In genomic region chr4:129209504-129209903, GRCm38 (mm10) we compare ENCODE assay signal across 9 mouse cellular contexts. TPM values are rescaled to one million over a fixed set of nuclear protein-coding genes. Genes with fewer than 3 reads are reported as not detected.
DNase-seq lines count a peak whose midpoint lies in the region; ATAC-seq and TF ChIP-seq lines count a peak whose summit lies in the region.
"Had no signal": no experiment of that assay in that cellular context is flagged by ENCODE, and none has a peak within 500 bp of the region (broad histone marks: within the 10 kb centered on the region; RNA-seq: fewer than 3 reads in every experiment).

No protein-coding gene starts in this region.

- no peak overlapping the region for H3K4me2 ChIP-seq in lung, embryonic 14.5 days
- H3K4me2 ChIP-seq: midbrain, embryonic 12.5 days had no signal

- peaks cover 86% of the 10 kb centered on the region for H3K36me3 ChIP-seq in lung, embryonic 14.5 days (ENCODE audit: insufficient read depth)
- H3K36me3 ChIP-seq in small intestine, adult 2 months (ENCODE audit: control insufficient read depth, insufficient read depth, low read length): peaks cover 53% of the 10 kb centered on the region

- H3K4me3 ChIP-seq in lung, embryonic 14.5 days (ENCODE audit: low read depth, low read length): no peak overlapping the region
- no peak overlapping the region for H3K4me3 ChIP-seq in small intestine, adult 2 months (ENCODE audit: low read depth, low read length)
- H3K4me3 ChIP-seq: midbrain, embryonic 12.5 days had no signal

- no peaks in the 10 kb centered on the region for H3K27me3 ChIP-seq in lung, embryonic 14.5 days (ENCODE audit: insufficient read depth, low read length)
- H3K27me3 ChIP-seq in small intestine, adult 2 months (ENCODE audit: control insufficient read depth, insufficient read depth, low read length): no peaks in the 10 kb centered on the region
- H3K27me3 ChIP-seq: midbrain, embryonic 12.5 days had no signal

- no peaks in the 10 kb centered on the region for H3K4me1 ChIP-seq in lung, embryonic 14.5 days (ENCODE audit: insufficient read depth)
- H3K4me1 ChIP-seq in small intestine, adult 2 months (ENCODE audit: control insufficient read depth, insufficient read depth, insufficient read length, low read length): no peaks in the 10 kb centered on the region
- H3K4me1 ChIP-seq: midbrain, embryonic 12.5 days had no signal

- no peak overlapping the region for H3K9ac ChIP-seq in lung, embryonic 14.5 days
- H3K9ac ChIP-seq: midbrain, embryonic 12.5 days had no signal

- WGBS in lung, embryonic 14.5 days: 55% methylated on average over 7 of the region's 7 CpGs
- 41% methylated on average over 7 of the region's 7 CpGs for WGBS in small intestine, adult 2 months

- peak; percentile 72 for TF ChIP-seq CTCF in lung, embryonic 14.5 days (IDR thresholded peaks at IDR 0.05; ENCODE audit: low read depth)
- TF ChIP-seq CTCF in small intestine, adult 2 months (IDR thresholded peaks at IDR 0.05; ENCODE audit: extremely low read depth, insufficient read length, insufficient replicate concordance, low read depth, low read length): peak; percentile 57; the same call in 1 of the 2 replicates

- ATAC-seq in lung, embryonic 14.5 days (ENCODE audit: insufficient read depth): no peak

- DNase-seq in cerebellum, postnatal 10 days: peak; percentile 45 to 75
- no peak for DNase-seq in cerebellum, adult 9-11 months
- DNase-seq in lung, embryonic 14.5 days: peak; percentile 82
- no peak for DNase-seq in lung, postnatal 14 days
- DNase-seq in embryo, embryonic 10.5 days (ENCODE audit: low spot score): peak; percentile 63
- DNase-seq in thymus, postnatal 36 days: no peak
- no peak for DNase-seq in left cerebral cortex, adult 11 months (ENCODE audit: low spot score)

- H3K9me3 ChIP-seq in lung, embryonic 14.5 days (ENCODE audit: low read depth, low read length): no peaks in the 10 kb centered on the region
- H3K9me3 ChIP-seq: midbrain, embryonic 12.5 days had no signal

- no peak overlapping the region for H3K27ac ChIP-seq in lung, embryonic 14.5 days (ENCODE audit: low read depth)
- no peak overlapping the region for H3K27ac ChIP-seq in small intestine, adult 2 months (ENCODE audit: insufficient read depth, low read depth, low read length)
- H3K27ac ChIP-seq: midbrain, embryonic 12.5 days had no signal

- TF ChIP-seq POLR2A in small intestine, adult 2 months (IDR thresholded peaks at IDR 0.05; ENCODE audit: low read depth, low read length): no peak

RNA-seq across cellular contexts. Expression of gene Yars, which starts 19.9 kb away (rescaled TPM):
- polyA plus RNA-seq in lung, embryonic 14.5 days (2014; fragmentation: Nextera tagmentation; extraction: Ambion mirVana): 84.4 and 92.2 TPM in 2 replicates
- 5.5 and 7.8 TPM in 2 replicates for polyA plus RNA-seq in small intestine, adult 2 months (2012; rRNA removed)

RNA-seq across cellular contexts. Expression of gene S100pbp, which starts 20.0 kb away (rescaled TPM):
- polyA plus RNA-seq in lung, embryonic 14.5 days (2014; fragmentation: Nextera tagmentation; extraction: Ambion mirVana): 17.3 and 18.1 TPM in 2 replicates
- 2.3 and 6.4 TPM in 2 replicates for polyA plus RNA-seq in small intestine, adult 2 months (2012; rRNA removed)

RNA-seq across cellular contexts. Expression of gene C77080, which starts 51.7 kb away (rescaled TPM):
- polyA plus RNA-seq in lung, embryonic 14.5 days (2014; fragmentation: Nextera tagmentation; extraction: Ambion mirVana): 2.8 and 3.2 TPM in 2 replicates
- 102 and 267 TPM in 2 replicates for polyA plus RNA-seq in small intestine, adult 2 months (2012; rRNA removed)

Comparison
In these comparisons a context has a peak if more than half of its experiments do, and no peak if none do; other contexts are left out.
1. DNase-seq: peak in cerebellum, postnatal 10 days (2 of 2), lung, embryonic 14.5 days (single experiment) and embryo, embryonic 10.5 days (single experiment); none in cerebellum, adult 9-11 months (single experiment), lung, postnatal 14 days (single experiment), thymus, postnatal 36 days (0 of 2) and left cerebral cortex, adult 11 months (single experiment).
2. RNA of gene C77080, which starts 51.7 kb away (polyA plus RNA-seq): 102 to 267 TPM in small intestine, adult 2 months; 2.8 to 3.2 TPM in lung, embryonic 14.5 days; every median in the first group is over 10 times any median in the second.